Mouse (Mus musculus) ovary, postnatal 10 days (tissue): ENCODE results near the gene Mthfd1l.
A peak's percentile ranks its signal among the peaks of the same experiment; 100 is the strongest.
"Not testable (repeated sequence)": the region's sequence is repeated elsewhere in the genome, so short reads cannot be mapped to it uniquely, and the experiment has no call there.

Experiments used
- DNase-seq: peaks from one replicate; pipeline ENCODE4 v3.0.0; 2022; ENCODE audit warnings: low spot score

The Mthfd1l gene

GRCm38 (mm10) chr10:4155521-4155920 is 182.6 kb downstream of the Mthfd1l start:
- DNase-seq, result no peak

GRCm38 (mm10) chr10:4158533-4158932 is 185.6 kb downstream of the Mthfd1l start:
- DNase-seq, result no peak

- DNase-seq, result no peak
These were observed 186.7 kb downstream of the Mthfd1l start for GRCm38 (mm10) chr10:4159541-4160090.

- no peak for DNase-seq
These were observed 187.4 kb downstream of the Mthfd1l start for GRCm38 (mm10) chr10:4160242-4160785.

- no peak for DNase-seq
These were observed 189.1 kb downstream of the Mthfd1l start for GRCm38 (mm10) chr10:4162049-4162448.

- no peak for DNase-seq
These were observed 190.1 kb downstream of the Mthfd1l start for GRCm38 (mm10) chr10:4162976-4163375.

- no peak for DNase-seq
These were observed 191.8 kb downstream of the Mthfd1l start for GRCm38 (mm10) chr10:4164681-4165080.

- DNase-seq, result no peak
These were observed 195.4 kb downstream of the Mthfd1l start for GRCm38 (mm10) chr10:4168222-4168798.

- no peak for DNase-seq
These were observed 201.3 kb downstream of the Mthfd1l start for GRCm38 (mm10) chr10:4174229-4174628.

GRCm38 (mm10) chr10:4174717-4175116 is 201.8 kb downstream of the Mthfd1l start:
- DNase-seq, result no peak

- no peak for DNase-seq
These were observed 204.4 kb downstream of the Mthfd1l start for GRCm38 (mm10) chr10:4177285-4177684.

- no peak for DNase-seq
These were observed 206.3 kb downstream of the Mthfd1l start for GRCm38 (mm10) chr10:4179049-4179790.

- DNase-seq, result no peak
These were observed 209.0 kb downstream of the Mthfd1l start for GRCm38 (mm10) chr10:4181953-4182352.

GRCm38 (mm10) chr10:4182406-4182805 is 209.5 kb downstream of the Mthfd1l start:
- no peak for DNase-seq

- DNase-seq, result peak; percentile 48
These were observed 215.9 kb downstream of the Mthfd1l start for GRCm38 (mm10) chr10:4188614-4189402.

GRCm38 (mm10) chr10:4189422-4189821 is 216.5 kb downstream of the Mthfd1l start:
- no peak for DNase-seq

- no peak for DNase-seq
These were observed 226.1 kb downstream of the Mthfd1l start for GRCm38 (mm10) chr10:4198978-4199377.

- DNase-seq, result no peak
These were observed 227.0 kb downstream of the Mthfd1l start for GRCm38 (mm10) chr10:4199926-4200325.

GRCm38 (mm10) chr10:4200546-4201104 is 227.7 kb downstream of the Mthfd1l start:
- DNase-seq, result no peak

- DNase-seq, result no peak
These were observed 228.2 kb downstream of the Mthfd1l start for GRCm38 (mm10) chr10:4201141-4201540.

GRCm38 (mm10) chr10:4203651-4204050 is 230.7 kb downstream of the Mthfd1l start:
- not testable (repeated sequence) for DNase-seq

GRCm38 (mm10) chr10:4209040-4209439 is 236.1 kb downstream of the Mthfd1l start:
- no peak for DNase-seq
